Mouse (Mus musculus): ENCODE measurements at regions not wholly inside any gene's neighbourhood (a gene's known extent, or its start where the extent isn't known, plus 50 kb on each side); places are given as distances from the start of the nearest gene placed in this dataset.

GRCm38 (mm10) chr1:82008805-82009204 is 224.1 kb upstream of the Gm9747 start:
- Histone ChIP-seq H3K4me1 (no peaks in the 10 kb centered on the region), H3K27ac (no peak overlapping the region), H3K36me3 (replicated peaks) (no peaks in the 10 kb centered on the region), H3K27me3 (ENCODE audit: poor library complexity, severe bottlenecking) (no peaks in the 10 kb centered on the region), H3K4me3 (no peak overlapping the region), H3K9me3 (no peaks in the 10 kb centered on the region)
- DNase-seq (ENCODE audit: extremely low spot score, low spot score), result no peak
- 92% methylated on average over 4 of the region's 4 CpGs for WGBS

GRCm38 (mm10) chr1:82010995-82011394 is 221.9 kb upstream of the Gm9747 start:
- no peaks in the 10 kb centered on the region for H3K9me3 ChIP-seq
- 64% methylated on average over 1 of the region's 1 CpGs for whole genome bisulfite sequencing

GRCm38 (mm10) chr1:82015341-82015740 is 217.6 kb upstream of the Gm9747 start:
- Histone ChIP-seq H3K27ac (no peak overlapping the region), H3K36me3 (replicated peaks) (no peaks in the 10 kb centered on the region), H3K27me3 (ENCODE audit: poor library complexity, severe bottlenecking) (no peaks in the 10 kb centered on the region), H3K9me3 (no peaks in the 10 kb centered on the region), H3K4me3 (no peak overlapping the region), H3K4me1 (no peaks in the 10 kb centered on the region)
- DNase-seq (ENCODE audit: extremely low spot score, low spot score), result no peak

More at GRCm38 (mm10) chr1:82010995-82011394, 221.9 kb upstream of the Gm9747 start:
- no peak overlapping the region for H3K4me3 ChIP-seq
- no peaks in the 10 kb centered on the region for H3K4me1 ChIP-seq
- H3K27ac ChIP-seq, result no peak overlapping the region
- H3K36me3 ChIP-seq (replicated peaks), result no peaks in the 10 kb centered on the region
- H3K27me3 ChIP-seq (ENCODE audit: poor library complexity, severe bottlenecking), result no peaks in the 10 kb centered on the region
- DNase-seq (ENCODE audit: extremely low spot score, low spot score), result no peak

- no peak overlapping the region for H3K27ac ChIP-seq
- H3K4me1 ChIP-seq, result no peaks in the 10 kb centered on the region
- no peaks in the 10 kb centered on the region for H3K27me3 ChIP-seq (ENCODE audit: poor library complexity, severe bottlenecking)
- no peaks in the 10 kb centered on the region for H3K36me3 ChIP-seq (replicated peaks)
- no peak for DNase-seq (ENCODE audit: extremely low spot score, low spot score)
- no peak overlapping the region for H3K4me3 ChIP-seq
- 83% methylated on average over 7 of the region's 7 CpGs for WGBS
- H3K9me3 ChIP-seq, result no peaks in the 10 kb centered on the region
These were observed 214.1 kb upstream of the Gm9747 start for GRCm38 (mm10) chr1:82018701-82019404.

GRCm38 (mm10) chr1:82027761-82028160 is 205.2 kb upstream of the Gm9747 start:
- H3K27me3 ChIP-seq (ENCODE audit: poor library complexity, severe bottlenecking), result no peaks in the 10 kb centered on the region
- peaks cover 6% of the 10 kb centered on the region; the same call in 1 of the 2 replicates for H3K4me1 ChIP-seq
- no peaks in the 10 kb centered on the region for H3K36me3 ChIP-seq (replicated peaks)
- H3K27ac ChIP-seq, result no peak overlapping the region
- no peak for DNase-seq (ENCODE audit: extremely low spot score, low spot score)
- H3K9me3 ChIP-seq, result no peaks in the 10 kb centered on the region
- no peak overlapping the region for H3K4me3 ChIP-seq

GRCm38 (mm10) chr1:82031130-82031529 is 201.8 kb upstream of the Gm9747 start:
- 89% methylated on average over 7 of the region's 7 CpGs for WGBS

GRCm38 (mm10) chr1:82032410-82032809 is 200.5 kb upstream of the Gm9747 start:
- H3K4me1 ChIP-seq, result peaks cover 6% of the 10 kb centered on the region; the same call in 1 of the 2 replicates
- no peaks in the 10 kb centered on the region for H3K36me3 ChIP-seq (replicated peaks)
- H3K27ac ChIP-seq, result no peak overlapping the region
- no peaks in the 10 kb centered on the region for H3K9me3 ChIP-seq
- H3K27me3 ChIP-seq (ENCODE audit: poor library complexity, severe bottlenecking), result no peaks in the 10 kb centered on the region; the same call in 1 of the 2 replicates
- no peak for DNase-seq (ENCODE audit: extremely low spot score, low spot score)
- WGBS, result 94% methylated on average over 1 of the region's 1 CpGs
- no peak overlapping the region for H3K4me3 ChIP-seq

More at GRCm38 (mm10) chr1:82031130-82031529, 201.8 kb upstream of the Gm9747 start:
- Histone ChIP-seq H3K4me3 (no peak overlapping the region), H3K9me3 (no peaks in the 10 kb centered on the region), H3K36me3 (replicated peaks) (no peaks in the 10 kb centered on the region), H3K4me1 (peaks cover 6% of the 10 kb centered on the region; the same call in 1 of the 2 replicates), H3K27me3 (ENCODE audit: poor library complexity, severe bottlenecking) (no peaks in the 10 kb centered on the region), H3K27ac (no peak overlapping the region)
- no peak for DNase-seq (ENCODE audit: extremely low spot score, low spot score)

- no peak overlapping the region for H3K27ac ChIP-seq
- peaks cover 12% of the 10 kb centered on the region for H3K4me1 ChIP-seq
- 89% methylated on average over 4 of the region's 4 CpGs for WGBS
- H3K4me3 ChIP-seq, result no peak overlapping the region
- no peaks in the 10 kb centered on the region for H3K9me3 ChIP-seq
- peaks cover 53% of the 10 kb centered on the region for H3K27me3 ChIP-seq (ENCODE audit: poor library complexity, severe bottlenecking)
- no peak for DNase-seq (ENCODE audit: extremely low spot score, low spot score)
- H3K36me3 ChIP-seq (replicated peaks), result no peaks in the 10 kb centered on the region
These were observed 194.7 kb upstream of the Gm9747 start for GRCm38 (mm10) chr1:82038171-82038570.

- Histone ChIP-seq H3K4me1 (peaks cover 12% of the 10 kb centered on the region), H3K4me3 (no peak overlapping the region), H3K36me3 (replicated peaks) (no peaks in the 10 kb centered on the region), H3K9me3 (no peaks in the 10 kb centered on the region), H3K27me3 (ENCODE audit: poor library complexity, severe bottlenecking) (peaks cover 58% of the 10 kb centered on the region), H3K27ac (no peak overlapping the region)
- WGBS, result 89% methylated on average over 1 of the region's 1 CpGs
- no peak for DNase-seq (ENCODE audit: extremely low spot score, low spot score)
These were observed 194.2 kb upstream of the Gm9747 start for GRCm38 (mm10) chr1:82038698-82039097.

GRCm38 (mm10) chr1:82041286-82042050 is 191.4 kb upstream of the Gm9747 start:
- H3K27ac ChIP-seq, result no peak overlapping the region
- peaks cover 86% of the 10 kb centered on the region for H3K27me3 ChIP-seq (ENCODE audit: poor library complexity, severe bottlenecking)
- H3K4me1 ChIP-seq, result peaks cover 12% of the 10 kb centered on the region
- 70% methylated on average over 3 of the region's 3 CpGs for WGBS
- no peak for DNase-seq (ENCODE audit: extremely low spot score, low spot score)
- no peaks in the 10 kb centered on the region for H3K36me3 ChIP-seq (replicated peaks)
- no peaks in the 10 kb centered on the region for H3K9me3 ChIP-seq
- no peak overlapping the region for H3K4me3 ChIP-seq

GRCm38 (mm10) chr1:82042051-82042432 is 190.9 kb upstream of the Gm9747 start:
- no peak for DNase-seq (ENCODE audit: extremely low spot score, low spot score)
- 28% methylated on average over 2 of the region's 2 CpGs for WGBS
- Histone ChIP-seq H3K36me3 (replicated peaks) (no peaks in the 10 kb centered on the region), H3K4me3 (no peak overlapping the region), H3K4me1 (peaks cover 12% of the 10 kb centered on the region), H3K27me3 (ENCODE audit: poor library complexity, severe bottlenecking) (peaks cover 90% of the 10 kb centered on the region), H3K9me3 (no peaks in the 10 kb centered on the region), H3K27ac (no peak overlapping the region)

- Histone ChIP-seq H3K4me3 (no peak overlapping the region), H3K27me3 (ENCODE audit: poor library complexity, severe bottlenecking) (peaks cover 91% of the 10 kb centered on the region), H3K36me3 (replicated peaks) (no peaks in the 10 kb centered on the region), H3K9me3 (no peaks in the 10 kb centered on the region), H3K27ac (no peak overlapping the region), H3K4me1 (peaks cover 12% of the 10 kb centered on the region)
- 23% methylated on average over 3 of the region's 3 CpGs for WGBS
- no peak for DNase-seq (ENCODE audit: extremely low spot score, low spot score)
These were observed 190.4 kb upstream of the Gm9747 start for GRCm38 (mm10) chr1:82042527-82042926.

GRCm38 (mm10) chr1:82066291-82066690 is 166.6 kb upstream of the Gm9747 start:
- 87% methylated on average over 6 of the region's 6 CpGs for WGBS
- no peak overlapping the region for H3K4me3 ChIP-seq
- H3K4me1 ChIP-seq, result peaks cover 14% of the 10 kb centered on the region
- H3K9me3 ChIP-seq, result no peaks in the 10 kb centered on the region
- H3K27ac ChIP-seq, result no peak overlapping the region
- H3K27me3 ChIP-seq (ENCODE audit: poor library complexity, severe bottlenecking), result no peaks in the 10 kb centered on the region
- H3K36me3 ChIP-seq (replicated peaks), result no peaks in the 10 kb centered on the region
- DNase-seq (ENCODE audit: extremely low spot score, low spot score), result no peak
